Mouse (Mus musculus) hindbrain, embryonic 14.5 days (tissue): Measurements from ENCODE around the gene Iqschfp. TPM values are rescaled to one million over a fixed set of nuclear protein-coding genes. Genes with fewer than 3 reads are reported as not detected.
A peak's percentile ranks its signal among the peaks of the same experiment; 100 is the strongest.

Source experiments
- ATAC-seq: fragments of 200-750 bp; cut with Nextera tagmentation; 2 replicates; pipeline ENCODE4 v1.8.0; 2017; ENCODE audit warnings: moderate number of reproducible peaks, mild to moderate bottlenecking, moderate TSS enrichment, moderate library complexity; ENCODE audit not compliant: low FRiP score
- DNase-seq: peaks from one replicate; pipeline ENCODE4 v3.0.0-alpha.2; 2015; ENCODE audit warnings: low spot score
- H3K27ac ChIP-seq: fragments of 300-500 bp; sonication (generic); 2 replicates; pipeline ENCODE4 v1.5.1; 2014; ENCODE audit warnings: mild to moderate bottlenecking, moderate library complexity
- H3K27me3 ChIP-seq: fragments of 300-500 bp; sonication (generic); 2 replicates; pipeline ENCODE4 v1.6.1; 2014; ENCODE audit warnings: mild to moderate bottlenecking, low read length, mixed read lengths; ENCODE audit not compliant: control insufficient read depth, insufficient read depth
- H3K36me3 ChIP-seq: fragments of 300-500 bp; sonication (generic); replicated peaks from 2 replicates; pipeline ENCODE4 v1.6.1; 2014; ENCODE audit not compliant: control insufficient read depth, insufficient read depth
- H3K4me1 ChIP-seq: fragments of 300-500 bp; sonication (generic); replicated peaks from 2 replicates; pipeline ENCODE4 v1.6.1; 2014; ENCODE audit warnings: antibody characterized with exemption, low read length, mixed read lengths; ENCODE audit not compliant: control insufficient read depth, insufficient read depth
- H3K4me2 ChIP-seq: fragments of 300-500 bp; sonication (generic); replicated peaks from 2 replicates; pipeline ENCODE4 v1.6.1; 2014; ENCODE audit warnings: mild to moderate bottlenecking, moderate library complexity
- H3K4me3 ChIP-seq: fragments of 300-500 bp; sonication (generic); replicated peaks from 2 replicates; pipeline ENCODE4 v1.5.1; 2014; ENCODE audit warnings: mild to moderate bottlenecking, low read length
- H3K9ac ChIP-seq: fragments of 300-500 bp; sonication (generic); 2 replicates; pipeline ENCODE4 v1.6.1; 2014
- H3K9me3 ChIP-seq: fragments of 300-500 bp; sonication (generic); 2 replicates; pipeline ENCODE4 v1.6.1; 2016; ENCODE audit warnings: low read length; ENCODE audit not compliant: control insufficient read depth
- WGBS: fragments of 180-500 bp; shearing (Covaris S2); extraction: QIAGEN DNeasy Blood & Tissue Kit; methylation state at CpG from one replicate; pipeline ENCODE4 v1.1.7; 2014; 5-methylcytosine and 5-hydroxymethylcytosine counted together
- polyA plus RNA-seq: library from polyadenylated mRNA; unstranded; fragments of >200 nt; fragmentation: Nextera tagmentation; extraction: Ambion mirVana; gene quantifications from 2 replicates; pipeline ENCODE4 v1.2.1, GENCODE M21; 2014

Gene Iqschfp
- polyA plus RNA-seq, 1 experiment from 2014 or later = 7.5 TPM

DNA sequence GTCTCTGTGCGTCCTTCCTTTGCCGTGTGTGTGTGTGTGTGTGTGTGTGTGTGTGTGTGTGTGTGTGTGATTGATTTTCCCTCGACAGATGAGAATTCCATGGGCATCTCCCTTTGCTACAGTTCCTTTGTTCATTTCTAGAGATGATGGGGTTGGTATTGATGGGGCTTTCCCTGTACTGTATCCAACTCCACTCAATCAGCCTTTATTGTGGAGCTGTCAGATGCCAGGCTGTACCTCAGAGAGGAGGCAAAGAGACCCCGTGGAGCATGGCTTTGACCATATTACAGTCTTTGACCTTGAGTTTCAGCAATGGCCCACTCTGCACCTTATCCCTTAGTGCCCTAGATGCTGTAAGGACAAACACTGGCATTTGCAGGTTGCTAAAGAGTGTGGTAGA is 635.1 kb downstream of the Iqschfp start:
- no peaks in the 10 kb centered on the region for H3K27me3 ChIP-seq
- H3K9me3 ChIP-seq = no peaks in the 10 kb centered on the region
- no peaks in the 10 kb centered on the region for H3K36me3 ChIP-seq
- ATAC-seq = peak; percentile 57; the same call in 1 of the 2 replicates
- no peak overlapping the region for H3K4me2 ChIP-seq
- H3K4me3 ChIP-seq = no peak overlapping the region
- WGBS = 34% methylated on average over 4 of the region's 4 CpGs
- no peak for DNase-seq
- peaks cover 8% of the 10 kb centered on the region; the same call in 1 of the 2 replicates for H3K4me1 ChIP-seq
- no peak overlapping the region for H3K27ac ChIP-seq
- H3K9ac ChIP-seq = no peak overlapping the region

DNA sequence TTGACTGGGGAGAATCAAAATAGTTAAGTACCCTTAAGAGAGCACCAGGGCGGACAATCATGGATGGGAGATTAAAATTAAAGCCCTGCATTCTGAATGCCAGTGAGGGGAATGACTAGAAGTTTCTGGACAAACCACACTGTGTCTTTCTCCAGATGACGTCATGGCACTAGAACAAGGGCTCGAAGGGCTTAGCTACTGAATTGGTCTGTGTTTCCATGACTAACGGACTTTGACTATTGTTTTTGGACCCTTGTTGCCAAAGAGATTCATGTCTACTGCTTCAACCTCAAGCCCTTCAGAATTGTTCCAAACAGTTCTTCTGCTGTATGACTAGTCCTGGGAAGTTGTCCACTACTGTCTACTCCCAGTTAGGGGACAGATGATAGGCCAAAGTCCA is 639.9 kb downstream of the Iqschfp start:
- H3K9me3 ChIP-seq = no peaks in the 10 kb centered on the region
- no peaks in the 10 kb centered on the region for H3K27me3 ChIP-seq
- H3K4me1 ChIP-seq = peaks cover 5% of the 10 kb centered on the region
- WGBS = 87% methylated on average over 4 of the region's 4 CpGs
- no peak overlapping the region for H3K4me3 ChIP-seq
- DNase-seq (no peak), ATAC-seq (no peak)
- H3K9ac ChIP-seq = no peak overlapping the region
- no peaks in the 10 kb centered on the region for H3K36me3 ChIP-seq
- no peak overlapping the region for H3K27ac ChIP-seq
- no peak overlapping the region for H3K4me2 ChIP-seq

DNA sequence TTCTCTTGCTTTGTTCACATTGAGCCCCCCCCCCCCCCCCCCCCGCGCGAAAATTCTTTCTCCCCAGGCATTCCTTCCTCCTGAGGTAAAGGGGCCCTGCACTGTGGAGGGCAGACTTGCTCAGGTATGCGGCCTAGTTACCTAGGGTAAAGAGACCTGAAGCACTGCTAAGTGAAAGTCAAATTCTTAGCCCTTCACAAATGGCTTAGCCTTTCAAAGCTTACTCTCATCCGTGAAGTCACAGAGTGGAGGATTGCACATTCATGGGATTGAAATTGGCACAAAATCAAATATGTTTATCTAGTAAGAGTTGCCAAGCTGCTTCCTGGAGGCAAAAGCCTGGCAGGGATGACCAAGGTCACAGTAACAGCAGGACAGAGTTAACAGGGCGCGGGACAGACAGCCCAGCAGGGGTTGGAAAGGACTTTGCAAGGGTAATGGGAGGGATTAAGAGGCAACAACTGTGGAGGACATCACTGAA is 642.6 kb downstream of the Iqschfp start:
- no peak for DNase-seq
- Histone ChIP-seq H3K36me3 (no peaks in the 10 kb centered on the region), H3K27ac (no peak overlapping the region), H3K4me3 (no peak overlapping the region), H3K4me2 (no peak overlapping the region), H3K9me3 (no peaks in the 10 kb centered on the region), H3K27me3 (no peaks in the 10 kb centered on the region), H3K4me1 (peaks cover 3% of the 10 kb centered on the region; the same call in 1 of the 2 replicates), H3K9ac (no peak overlapping the region)
- 29% methylated on average over 5 of the region's 7 CpGs for WGBS
- ATAC-seq = peak; percentile 17; the same call in 1 of the 2 replicates

DNA sequence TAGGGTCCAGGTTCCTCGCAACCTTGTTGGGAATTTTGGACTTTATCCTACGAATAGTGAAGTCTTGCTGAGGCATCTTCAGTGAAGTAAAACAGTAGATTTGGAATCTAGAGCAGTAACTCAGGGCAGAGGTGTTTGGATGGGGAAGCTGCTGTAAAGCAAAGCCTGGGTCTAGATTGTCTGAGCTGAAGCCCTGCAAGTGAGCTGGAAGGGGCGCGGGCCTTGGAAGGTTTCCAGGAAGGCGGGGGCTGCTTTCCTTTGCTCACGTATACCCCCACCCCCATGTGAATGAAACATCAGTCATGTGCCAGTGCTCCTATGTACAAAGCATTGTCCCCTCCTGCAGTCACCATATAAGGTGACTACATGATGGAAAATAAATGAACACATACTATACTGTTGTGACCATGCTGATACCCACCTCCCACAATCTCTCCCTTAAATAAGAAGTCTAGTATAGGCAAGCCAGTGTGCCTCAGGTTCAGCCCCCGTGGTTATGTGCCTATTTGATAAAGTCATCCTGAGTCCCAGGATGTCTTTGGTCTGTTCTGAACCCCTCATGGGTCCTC is 643.2 kb downstream of the Iqschfp start:
- Histone ChIP-seq H3K36me3 (no peaks in the 10 kb centered on the region), H3K4me3 (no peak overlapping the region), H3K4me2 (no peak overlapping the region), H3K4me1 (peaks cover 3% of the 10 kb centered on the region; the same call in 1 of the 2 replicates), H3K27me3 (no peaks in the 10 kb centered on the region), H3K27ac (0 out of 2 replicates have a peak overlapping the region, but pooled peaks have one; percentile 7), H3K9me3 (no peaks in the 10 kb centered on the region), H3K9ac (no peak overlapping the region)
- WGBS = 75% methylated on average over 7 of the region's 7 CpGs
- DNase-seq (no peak), ATAC-seq (0 out of 2 replicates have a peak, but pooled peaks have one; percentile 14)

DNA sequence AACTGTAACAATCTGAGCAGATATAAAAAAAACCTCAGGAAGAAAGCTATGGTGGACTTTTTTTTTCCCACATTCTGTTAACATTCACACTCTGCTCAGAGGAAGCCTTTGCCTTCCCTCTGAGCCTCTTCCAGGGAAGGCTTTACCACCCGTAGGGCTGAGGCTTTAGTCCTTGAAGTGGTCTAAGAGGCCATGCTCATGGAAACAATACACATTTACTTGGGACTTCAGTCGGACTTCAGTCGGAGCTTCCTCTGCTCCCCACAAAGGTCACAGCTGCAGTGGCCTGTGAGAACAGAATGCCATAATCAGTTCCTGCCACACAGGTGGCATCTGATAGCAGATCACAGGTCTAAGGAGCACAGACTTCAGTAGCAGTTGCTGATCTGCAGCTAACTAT is 644.0 kb downstream of the Iqschfp start:
- H3K9ac ChIP-seq = no peak overlapping the region
- no peak overlapping the region for H3K4me2 ChIP-seq
- ATAC-seq = no peak
- no peak for DNase-seq
- no peaks in the 10 kb centered on the region for H3K9me3 ChIP-seq
- 65% methylated on average over 3 of the region's 3 CpGs for WGBS
- no peak overlapping the region for H3K27ac ChIP-seq
- H3K36me3 ChIP-seq = no peaks in the 10 kb centered on the region
- peaks cover 3% of the 10 kb centered on the region; the same call in 1 of the 2 replicates for H3K4me1 ChIP-seq
- no peaks in the 10 kb centered on the region for H3K27me3 ChIP-seq
- no peak overlapping the region for H3K4me3 ChIP-seq

DNA sequence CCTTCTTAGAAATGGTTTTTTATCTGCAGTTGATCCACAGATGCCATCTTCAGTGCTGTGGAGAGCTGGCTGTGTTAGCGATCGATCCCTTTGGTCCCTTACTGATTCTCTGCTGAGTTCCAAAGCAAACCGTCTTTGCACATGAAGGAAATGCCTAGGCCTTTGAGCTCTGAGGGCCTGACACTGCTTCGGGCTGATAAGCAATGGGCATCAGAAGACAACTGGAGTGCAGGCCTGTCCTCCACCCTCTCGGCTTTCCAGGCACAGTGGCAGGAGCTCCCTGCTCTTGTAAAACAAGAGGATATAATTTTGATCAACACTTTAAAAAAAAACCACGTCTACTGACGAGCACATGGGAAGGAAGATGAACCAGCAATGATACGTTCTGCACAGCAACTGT is 649.7 kb downstream of the Iqschfp start:
- H3K4me2 ChIP-seq = no peak overlapping the region
- DNase-seq (no peak), ATAC-seq (no peak)
- no peak overlapping the region for H3K4me3 ChIP-seq
- no peak overlapping the region for H3K27ac ChIP-seq
- H3K36me3 ChIP-seq = no peaks in the 10 kb centered on the region
- no peaks in the 10 kb centered on the region for H3K9me3 ChIP-seq
- H3K4me1 ChIP-seq = peaks cover 23% of the 10 kb centered on the region
- H3K9ac ChIP-seq = no peak overlapping the region
- H3K27me3 ChIP-seq = no peaks in the 10 kb centered on the region
- WGBS = 92% methylated on average over 8 of the region's 8 CpGs

DNA sequence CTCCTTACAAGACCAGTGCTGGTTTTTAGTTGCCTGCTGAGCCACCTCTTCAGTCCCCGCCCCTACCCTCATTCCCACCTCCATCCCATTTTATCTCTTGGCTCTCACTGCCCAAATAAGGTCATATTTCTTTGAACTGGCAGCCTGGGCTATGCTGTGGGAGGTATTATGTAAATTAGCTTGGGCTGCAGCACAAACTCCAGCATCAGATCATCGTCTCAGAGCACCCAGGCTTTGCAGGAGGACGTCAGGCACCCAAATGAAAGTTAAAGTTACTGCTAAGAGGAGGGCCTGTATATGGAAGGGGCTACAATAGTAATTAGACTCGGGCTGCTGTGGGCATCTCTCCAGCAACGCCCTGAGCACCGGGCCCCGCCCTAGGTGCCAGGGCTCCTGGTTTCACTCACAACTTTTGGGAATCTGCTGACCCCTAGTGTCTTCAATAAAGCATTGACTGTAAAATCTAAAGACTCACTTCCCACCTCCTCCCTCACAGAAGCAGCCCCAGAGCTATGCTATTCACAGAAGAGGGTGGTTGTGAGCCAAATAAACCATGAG is 651.0 kb downstream of the Iqschfp start:
- peak; percentile 76 for ATAC-seq
- Histone ChIP-seq H3K9me3 (no peaks in the 10 kb centered on the region), H3K9ac (no peak overlapping the region), H3K4me1 (peaks cover 23% of the 10 kb centered on the region), H3K4me2 (peak overlapping the region; percentile 45), H3K27ac (no peak overlapping the region), H3K4me3 (peak overlapping the region; percentile 9), H3K36me3 (no peaks in the 10 kb centered on the region), H3K27me3 (no peaks in the 10 kb centered on the region)
- WGBS = 4% methylated on average over 7 of the region's 7 CpGs
- DNase-seq = peak; percentile 74

DNA sequence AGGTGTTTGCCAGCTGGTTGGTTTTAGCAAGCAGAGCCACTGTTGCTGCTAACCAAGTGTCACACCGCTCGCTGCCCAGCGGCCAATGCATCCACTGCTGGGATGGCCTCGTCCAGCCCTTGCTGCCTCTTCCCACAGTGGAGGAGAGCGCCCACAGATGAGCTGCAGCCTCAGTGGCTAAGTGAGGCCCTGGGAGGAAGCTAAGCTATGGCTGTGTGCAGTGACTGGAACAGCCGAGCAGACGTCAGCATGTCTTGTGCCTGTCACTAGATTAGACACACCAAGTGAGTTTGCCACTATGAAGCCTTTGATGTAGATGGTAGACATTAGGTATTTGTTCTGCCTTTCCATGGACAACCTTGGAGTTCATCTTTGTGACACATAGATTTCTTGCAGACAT is 652.8 kb downstream of the Iqschfp start:
- H3K9ac ChIP-seq = no peak overlapping the region
- 0 out of 2 replicates have a peak, but pooled peaks have one; percentile 46 for ATAC-seq
- H3K4me3 ChIP-seq = no peak overlapping the region
- 50% methylated on average over 7 of the region's 7 CpGs for WGBS
- H3K27ac ChIP-seq = 0 out of 2 replicates have a peak overlapping the region, but pooled peaks have one; percentile 3
- H3K27me3 ChIP-seq = no peaks in the 10 kb centered on the region
- no peaks in the 10 kb centered on the region for H3K36me3 ChIP-seq
- no peak for DNase-seq
- no peak overlapping the region for H3K4me2 ChIP-seq
- H3K9me3 ChIP-seq = no peaks in the 10 kb centered on the region
- peaks cover 20% of the 10 kb centered on the region for H3K4me1 ChIP-seq

DNA sequence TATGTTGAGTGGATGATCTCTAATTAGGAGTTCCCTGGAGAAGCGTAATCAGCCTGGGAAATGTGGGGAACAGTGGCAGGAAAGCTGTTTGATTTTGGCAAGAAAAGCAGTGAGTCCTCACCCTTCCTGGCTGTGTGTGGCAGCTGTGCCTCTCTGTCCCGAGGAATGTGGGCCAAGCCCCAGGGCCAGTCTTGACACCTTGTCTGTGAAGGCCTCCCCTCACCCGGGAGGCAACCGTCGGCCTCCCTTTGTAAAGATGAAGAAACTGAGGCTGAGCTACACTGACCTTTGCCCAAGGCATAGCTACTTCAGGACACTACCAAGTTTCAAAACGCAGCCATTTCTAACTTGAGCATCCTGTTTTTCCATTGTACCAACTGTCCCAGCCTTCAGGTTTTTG is 653.9 kb downstream of the Iqschfp start:
- 36% methylated on average over 6 of the region's 6 CpGs for WGBS
- H3K27ac ChIP-seq = no peak overlapping the region
- H3K9ac ChIP-seq = no peak overlapping the region
- DNase-seq = no peak
- no peak overlapping the region for H3K4me3 ChIP-seq
- H3K4me1 ChIP-seq = peaks cover 20% of the 10 kb centered on the region
- ATAC-seq = no peak
- H3K9me3 ChIP-seq = no peaks in the 10 kb centered on the region
- no peaks in the 10 kb centered on the region for H3K36me3 ChIP-seq
- H3K4me2 ChIP-seq = no peak overlapping the region
- no peaks in the 10 kb centered on the region for H3K27me3 ChIP-seq
